Mouse (Mus musculus) limb, embryonic 15.5 days (tissue): ENCODE data around the gene Rnf144a. TPM values are rescaled to one million over a fixed set of nuclear protein-coding genes. Genes with fewer than 3 reads are reported as not detected.

ENCODE experiments used
- ATAC-seq: fragments of 200-750 bp; cut with Nextera tagmentation; 2 replicates; pipeline ENCODE4 v1.8.0; 2017; ENCODE audit warnings: low read depth, moderate TSS enrichment; ENCODE audit not compliant: insufficient number of reproducible peaks, low FRiP score, low TSS enrichment
- H3K27ac ChIP-seq: fragments of 300-500 bp; sonication (generic); 2 replicates; pipeline ENCODE4 v1.5.1; 2015; ENCODE audit warnings: moderate library complexity, mild to moderate bottlenecking, inconsistent platforms
- H3K27me3 ChIP-seq: fragments of 300-500 bp; sonication (generic); 2 replicates; pipeline ENCODE4 v1.6.1; 2015; ENCODE audit warnings: inconsistent platforms
- H3K36me3 ChIP-seq: fragments of 300-500 bp; sonication (generic); 2 replicates; pipeline ENCODE4 v1.6.1; 2015; ENCODE audit warnings: inconsistent platforms
- H3K4me1 ChIP-seq: fragments of 300-500 bp; sonication (generic); 2 replicates; pipeline ENCODE4 v1.6.1; 2015; ENCODE audit warnings: inconsistent platforms
- H3K4me2 ChIP-seq: fragments of 300-500 bp; sonication (generic); 2 replicates; pipeline ENCODE4 v1.6.1; 2015; ENCODE audit warnings: mild to moderate bottlenecking, inconsistent platforms
- H3K4me3 ChIP-seq: fragments of 300-500 bp; sonication (generic); 2 replicates; pipeline ENCODE4 v1.5.1; 2015; ENCODE audit warnings: mild to moderate bottlenecking, inconsistent platforms
- H3K9ac ChIP-seq: fragments of 300-500 bp; sonication (generic); 2 replicates; pipeline ENCODE4 v1.6.1; 2015; ENCODE audit warnings: inconsistent platforms
- H3K9me3 ChIP-seq: fragments of 300-500 bp; sonication (generic); 2 replicates; pipeline ENCODE4 v1.6.1; 2016; ENCODE audit warnings: inconsistent platforms
- WGBS: fragments of 180-500 bp; shearing (Covaris S2); methylation state at CpG from one replicate; pipeline ENCODE4 v1.1.7; 2015; 5-methylcytosine and 5-hydroxymethylcytosine counted together
- polyA plus RNA-seq: library from polyadenylated mRNA; unstranded; fragments of >200 nt; fragmentation: Nextera tagmentation; extraction: Ambion mirVana; gene quantifications from 2 replicates; pipeline ENCODE4 v1.2.1, GENCODE M21; 2015

The Rnf144a gene
- polyA plus RNA-seq: 39.7 and 41.0 TPM in 2 replicates

- Histone ChIP-seq H3K4me2 (peak within 1 kb of the TSS; percentile 68), H3K4me3 (peak within 1 kb of the TSS; percentile 76), H3K36me3 (no peaks in the 10 kb centered on the region), H3K9me3 (no peaks in the 10 kb centered on the region), H3K27ac (peak within 1 kb of the TSS; percentile 86), H3K27me3 (no peaks in the 10 kb centered on the region), H3K4me1 (peaks cover 41% of the 10 kb centered on the region), H3K9ac (peak within 1 kb of the TSS; percentile 93)
- WGBS: under 1% methylated on average over 45 of the region's 45 CpGs
- peak; percentile 81 for ATAC-seq
Observed at GRCm38 (mm10) chr12:26415104-26415771, at the start of gene Rnf144a. TSS of gene Rnf144a (minus strand) at chr12:26415254.

GRCm38 (mm10) chr12:26460091-26460490, 45.0 kb upstream of the Rnf144a start:
- no peaks in the 10 kb centered on the region for H3K36me3 ChIP-seq
- H3K4me1 ChIP-seq: peaks cover 9% of the 10 kb centered on the region
- WGBS: 43% methylated on average over 2 of the region's 2 CpGs
- H3K27ac ChIP-seq: no peak overlapping the region
- no peak overlapping the region for H3K4me2 ChIP-seq
- no peak for ATAC-seq
- H3K9ac ChIP-seq: no peak overlapping the region
- H3K9me3 ChIP-seq: no peaks in the 10 kb centered on the region
- no peak overlapping the region for H3K4me3 ChIP-seq
- H3K27me3 ChIP-seq: no peaks in the 10 kb centered on the region

- peak; percentile 71; the same call in 1 of the 2 replicates for ATAC-seq
- Histone ChIP-seq H3K9ac (no peak within 1 kb of the TSS), H3K4me3 (no peak within 1 kb of the TSS; the same call in 1 of the 2 replicates)
Observed at GRCm38 (mm10) chr12:26456028-26456698, 41.1 kb upstream of the Rnf144a start, which contains the start of gene Rsad2. TSS of gene Rsad2 (minus strand) at chr12:26456452.

GRCm38 (mm10) chr12:26454682-26455081, 39.6 kb upstream of the Rnf144a start:
- Histone ChIP-seq H3K36me3 (no peaks in the 10 kb centered on the region), H3K4me2 (no peak overlapping the region), H3K27me3 (no peaks in the 10 kb centered on the region), H3K9me3 (no peaks in the 10 kb centered on the region), H3K4me1 (peaks cover 11% of the 10 kb centered on the region), H3K27ac (no peak overlapping the region), H3K4me3 (no peak overlapping the region), H3K9ac (no peak overlapping the region)
- ATAC-seq: no peak
- WGBS: 47% methylated on average over 5 of the region's 5 CpGs

More at GRCm38 (mm10) chr12:26456028-26456698, 41.1 kb upstream of the Rnf144a start, which contains the start of gene Rsad2:
- 36% methylated on average over 13 of the region's 13 CpGs for WGBS
- peaks cover 11% of the 10 kb centered on the region for H3K4me1 ChIP-seq
- no peaks in the 10 kb centered on the region for H3K9me3 ChIP-seq
- peak within 1 kb of the TSS; percentile 11; the same call in 1 of the 2 replicates for H3K27ac ChIP-seq
- H3K27me3 ChIP-seq: no peaks in the 10 kb centered on the region
- H3K36me3 ChIP-seq: no peaks in the 10 kb centered on the region
- peak within 1 kb of the TSS; percentile 17 for H3K4me2 ChIP-seq

GRCm38 (mm10) chr12:26452951-26453350, 37.9 kb upstream of the Rnf144a start:
- H3K27me3 ChIP-seq: no peaks in the 10 kb centered on the region
- no peak overlapping the region for H3K27ac ChIP-seq
- H3K9me3 ChIP-seq: no peaks in the 10 kb centered on the region
- 64% methylated on average over 4 of the region's 4 CpGs for WGBS
- H3K4me3 ChIP-seq: no peak overlapping the region
- no peak for ATAC-seq
- H3K9ac ChIP-seq: no peak overlapping the region
- H3K4me2 ChIP-seq: no peak overlapping the region
- peaks cover 11% of the 10 kb centered on the region for H3K4me1 ChIP-seq
- H3K36me3 ChIP-seq: no peaks in the 10 kb centered on the region

GRCm38 (mm10) chr12:26451150-26451549, 36.1 kb upstream of the Rnf144a start:
- H3K9me3 ChIP-seq: no peaks in the 10 kb centered on the region
- WGBS: 40% methylated on average over 1 of the region's 1 CpGs

GRCm38 (mm10) chr12:26449483-26449882, 34.4 kb upstream of the Rnf144a start:
- Histone ChIP-seq H3K4me2 (no peak overlapping the region), H3K4me3 (no peak overlapping the region), H3K9me3 (no peaks in the 10 kb centered on the region), H3K4me1 (no peaks in the 10 kb centered on the region), H3K27me3 (no peaks in the 10 kb centered on the region), H3K27ac (no peak overlapping the region), H3K9ac (no peak overlapping the region), H3K36me3 (no peaks in the 10 kb centered on the region)
- no peak for ATAC-seq
- 92% methylated on average over 2 of the region's 2 CpGs for WGBS

More at GRCm38 (mm10) chr12:26451150-26451549, 36.1 kb upstream of the Rnf144a start:
- Histone ChIP-seq H3K27ac (no peak overlapping the region), H3K4me1 (peaks cover 7% of the 10 kb centered on the region), H3K4me3 (no peak overlapping the region), H3K27me3 (no peaks in the 10 kb centered on the region), H3K4me2 (no peak overlapping the region), H3K9ac (no peak overlapping the region), H3K36me3 (no peaks in the 10 kb centered on the region)
- no peak for ATAC-seq

- ATAC-seq: no peak
- Histone ChIP-seq H3K4me2 (no peak overlapping the region), H3K9me3 (no peaks in the 10 kb centered on the region), H3K4me1 (no peaks in the 10 kb centered on the region), H3K27ac (no peak overlapping the region), H3K9ac (no peak overlapping the region), H3K4me3 (no peak overlapping the region), H3K27me3 (no peaks in the 10 kb centered on the region), H3K36me3 (no peaks in the 10 kb centered on the region)
- 81% methylated on average over 4 of the region's 4 CpGs for WGBS
Observed at GRCm38 (mm10) chr12:26446377-26447045, 31.5 kb upstream of the Rnf144a start.

GRCm38 (mm10) chr12:26444511-26444910, 29.5 kb upstream of the Rnf144a start:
- no peak overlapping the region for H3K4me3 ChIP-seq
- no peak overlapping the region for H3K9ac ChIP-seq
- no peaks in the 10 kb centered on the region for H3K36me3 ChIP-seq
- no peak for ATAC-seq
- no peaks in the 10 kb centered on the region for H3K27me3 ChIP-seq
- H3K4me2 ChIP-seq: no peak overlapping the region
- no peak overlapping the region for H3K27ac ChIP-seq
- 70% methylated on average over 2 of the region's 2 CpGs for WGBS
- H3K9me3 ChIP-seq: no peaks in the 10 kb centered on the region
- no peaks in the 10 kb centered on the region for H3K4me1 ChIP-seq

GRCm38 (mm10) chr12:26444054-26444453, 29.0 kb upstream of the Rnf144a start:
- no peak for ATAC-seq
- 0% methylated on average over 2 of the region's 2 CpGs for WGBS
- H3K9ac ChIP-seq: no peak overlapping the region

GRCm38 (mm10) chr12:26439366-26439765, 24.3 kb upstream of the Rnf144a start:
- Histone ChIP-seq H3K27me3 (no peaks in the 10 kb centered on the region), H3K9me3 (no peaks in the 10 kb centered on the region), H3K4me1 (no peaks in the 10 kb centered on the region), H3K4me3 (no peak overlapping the region), H3K36me3 (no peaks in the 10 kb centered on the region), H3K9ac (no peak overlapping the region), H3K4me2 (no peak overlapping the region), H3K27ac (no peak overlapping the region)
- ATAC-seq: no peak
- 25% methylated on average over 3 of the region's 3 CpGs for WGBS

More at GRCm38 (mm10) chr12:26444054-26444453, 29.0 kb upstream of the Rnf144a start:
- Histone ChIP-seq H3K9me3 (no peaks in the 10 kb centered on the region), H3K4me1 (no peaks in the 10 kb centered on the region), H3K4me3 (no peak overlapping the region), H3K36me3 (no peaks in the 10 kb centered on the region), H3K27me3 (no peaks in the 10 kb centered on the region), H3K27ac (no peak overlapping the region), H3K4me2 (no peak overlapping the region)

- H3K36me3 ChIP-seq: no peaks in the 10 kb centered on the region
- H3K4me1 ChIP-seq: no peaks in the 10 kb centered on the region
- no peak for ATAC-seq
- no peak overlapping the region for H3K4me3 ChIP-seq
- no peak overlapping the region for H3K27ac ChIP-seq
- no peaks in the 10 kb centered on the region for H3K27me3 ChIP-seq
- no peak overlapping the region for H3K4me2 ChIP-seq
- 56% methylated on average over 3 of the region's 3 CpGs for WGBS
- H3K9me3 ChIP-seq: no peaks in the 10 kb centered on the region
- H3K9ac ChIP-seq: no peak overlapping the region
Observed at GRCm38 (mm10) chr12:26437950-26438349, 22.9 kb upstream of the Rnf144a start.
